Mouse (Mus musculus): ENCODE data around the gene Neurog2.

DNA sequence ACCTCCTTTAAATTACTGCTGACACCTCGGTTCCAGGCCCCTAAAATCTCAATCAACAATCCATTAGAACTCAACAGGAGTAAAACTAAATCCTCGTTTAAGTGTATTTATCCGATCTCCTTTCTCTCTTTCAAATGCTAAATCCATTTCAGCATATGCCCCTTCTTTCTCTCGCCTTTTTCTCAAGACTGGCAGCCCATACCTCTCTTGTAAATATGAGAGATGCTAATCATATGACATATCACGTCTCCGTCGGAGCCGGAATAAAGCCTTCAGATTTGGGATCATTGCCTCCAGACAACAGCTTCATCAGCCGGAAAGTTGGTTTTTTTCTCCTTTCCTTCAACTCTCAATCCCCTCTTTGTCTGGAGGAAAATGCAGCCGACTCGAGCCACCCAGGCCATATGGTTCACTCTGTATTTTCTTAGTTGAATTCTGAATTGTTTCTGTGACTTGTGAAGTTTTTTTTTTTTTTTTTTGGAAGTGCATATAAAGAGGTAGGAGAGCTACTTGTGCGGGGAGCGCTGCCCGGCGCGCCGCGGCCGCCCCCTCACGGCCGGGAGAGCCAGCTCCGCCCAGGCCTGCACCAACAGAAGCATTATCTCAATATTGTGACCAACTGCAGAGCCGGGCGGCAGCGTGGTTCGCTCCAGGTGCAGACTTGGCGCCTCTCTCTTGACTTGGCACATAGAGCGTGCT, 7.1 kb upstream of the Neurog2 start:
- TF ChIP-seq CTCF (IDR thresholded peaks at IDR 0.05; ENCODE audit: extremely low read depth, insufficient read depth, insufficient read length, insufficient replicate concordance) (no peak), POLR2A (IDR thresholded peaks at IDR 0.05; ENCODE audit: low read depth, low read length) (no peak)

Data from spleen, adult 2 months (tissue).